Mouse (Mus musculus): ENCODE data around the gene Zfp648.
A peak's percentile ranks its signal among the peaks of the same experiment; 100 is the strongest.

Zfp648 gene

GRCm38 (mm10) chr1:154200955-154201722 lies at the start of gene Zfp648:
Gene Zfp648 (plus strand): TSS chr1:154201187.
- DNase-seq = no peak

DNA sequence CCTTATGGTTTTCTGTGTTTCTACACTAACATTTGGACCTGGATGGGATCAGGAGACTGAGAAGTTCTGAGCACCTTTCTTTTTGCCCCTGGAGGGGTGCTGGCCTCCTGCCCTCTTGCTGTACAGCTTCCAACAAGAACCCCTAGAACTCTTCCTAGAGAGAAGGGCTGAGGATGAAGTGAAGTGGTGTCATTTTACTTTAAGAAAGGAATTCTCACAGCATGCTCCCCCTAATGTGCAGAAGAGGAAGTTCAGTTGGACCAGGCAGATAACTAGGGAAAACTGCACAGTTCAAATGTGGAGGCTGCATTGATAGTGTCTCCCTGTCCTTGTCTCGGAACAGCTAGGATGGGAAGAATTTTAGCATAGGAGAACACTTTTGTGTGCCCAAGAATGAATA lies 48.4 kb upstream of the Zfp648 start:
- DNase-seq = no peak

- DNase-seq = no peak
Observed at GRCm38 (mm10) chr1:154153800-154154199, 47.2 kb upstream of the Zfp648 start.

GRCm38 (mm10) chr1:154156177-154157062 lies 44.6 kb upstream of the Zfp648 start:
- DNase-seq = peak in 1 of 2 experiments; percentile 22

GRCm38 (mm10) chr1:154157131-154157530 lies 43.9 kb upstream of the Zfp648 start:
- DNase-seq = no peak

GRCm38 (mm10) chr1:154167696-154168095 lies 33.3 kb upstream of the Zfp648 start:
- DNase-seq = no peak

DNA sequence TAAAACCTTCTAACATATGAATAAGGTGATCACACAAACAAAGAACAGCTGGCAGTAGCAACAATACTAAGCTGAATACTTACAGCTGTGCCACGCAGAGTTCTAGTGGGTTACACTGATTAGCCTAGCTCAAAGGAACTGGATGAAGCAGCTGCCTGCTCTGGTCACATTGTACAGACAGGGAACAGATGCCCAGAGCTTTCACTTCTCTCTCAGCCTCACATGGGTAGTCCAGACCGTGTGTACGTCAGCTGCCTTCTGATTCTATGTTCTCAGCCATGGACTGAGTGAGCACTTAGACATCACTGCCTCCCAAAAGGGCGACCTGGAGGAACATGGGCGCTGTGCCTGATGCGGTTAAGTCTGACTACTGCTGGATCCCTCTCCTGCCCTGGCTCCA lies 25.7 kb upstream of the Zfp648 start:
- no peak for DNase-seq

DNA sequence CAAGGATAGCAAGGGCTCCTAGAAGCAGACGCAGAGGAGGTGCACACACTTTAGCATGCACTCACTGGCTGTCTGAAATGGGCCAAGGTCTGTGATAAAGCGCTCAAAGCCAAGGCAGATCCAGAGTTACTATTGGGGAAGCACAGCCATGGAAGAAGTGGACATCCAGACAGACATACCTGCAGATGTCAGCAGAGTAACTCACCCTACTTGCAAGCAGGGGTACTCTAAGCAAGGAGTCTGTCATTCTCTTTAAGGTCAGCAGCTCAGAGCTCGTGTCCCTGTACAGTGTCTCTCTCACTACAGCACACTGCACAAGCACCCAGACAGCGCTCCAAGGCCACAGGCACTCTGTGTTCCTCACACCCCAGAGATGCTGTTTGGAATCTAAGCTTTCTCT lies 23.2 kb upstream of the Zfp648 start:
- no peak for DNase-seq

- DNase-seq = no peak
Observed at GRCm38 (mm10) chr1:154178541-154179155, 22.3 kb upstream of the Zfp648 start.

DNA sequence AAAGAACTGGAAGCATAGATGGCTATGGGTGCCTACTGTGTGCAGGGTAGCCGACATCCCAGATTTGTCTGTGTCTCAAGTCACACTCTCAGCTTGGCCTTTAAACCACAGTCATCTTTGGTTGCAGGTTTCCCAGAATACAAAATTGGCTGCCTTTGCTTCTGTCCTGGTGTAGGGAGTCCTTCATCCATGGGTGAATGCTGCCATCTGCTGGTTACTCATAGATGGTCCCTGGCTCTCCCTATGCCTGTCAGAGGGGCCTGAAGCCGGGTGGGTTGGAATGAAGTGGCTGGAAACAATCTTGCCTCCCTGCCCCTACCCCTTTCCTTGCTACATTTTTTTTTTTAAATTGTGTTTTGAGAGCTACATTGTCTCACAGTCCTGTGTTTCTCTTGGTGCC lies 20.0 kb upstream of the Zfp648 start:
- peak; percentile 78 to 87 for DNase-seq

DNA sequence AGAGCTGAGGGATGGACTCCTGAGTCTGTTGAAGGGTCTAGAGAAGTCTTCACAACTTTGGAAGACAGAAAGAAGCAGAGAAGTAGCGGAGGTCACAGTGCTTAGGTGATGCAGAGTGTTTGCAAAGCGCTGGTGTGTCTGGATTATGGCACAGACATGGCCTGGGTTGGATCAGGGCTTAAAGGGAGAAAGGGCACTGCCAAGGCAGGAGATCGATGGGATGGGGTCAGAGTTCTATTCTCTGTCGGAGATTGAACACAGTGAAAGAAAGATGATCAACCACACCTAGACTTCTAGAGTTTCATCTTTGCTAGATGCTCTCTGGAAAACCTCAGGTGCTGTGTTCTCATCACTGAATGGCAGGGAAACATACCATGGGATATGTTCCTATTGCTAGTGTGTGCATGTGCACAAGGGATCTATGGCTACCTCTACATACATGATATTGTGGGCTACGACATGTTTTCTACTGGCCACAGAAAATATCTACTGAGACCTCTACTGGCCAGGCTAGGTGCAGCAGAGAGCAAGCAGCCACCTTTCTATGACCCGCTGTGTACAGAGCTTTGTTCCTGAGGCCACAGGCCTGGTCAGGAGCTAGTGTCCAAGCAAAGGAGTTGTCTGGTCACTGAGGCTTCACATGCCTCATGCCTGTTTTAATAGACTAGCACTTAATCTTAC lies 18.5 kb upstream of the Zfp648 start:
- DNase-seq = peak in 1 of 2 experiments; percentile 30

- no peak for DNase-seq
Observed at GRCm38 (mm10) chr1:154183077-154183751, 17.8 kb upstream of the Zfp648 start.

GRCm38 (mm10) chr1:154188229-154188628 lies 12.8 kb upstream of the Zfp648 start:
- DNase-seq = no peak

DNA sequence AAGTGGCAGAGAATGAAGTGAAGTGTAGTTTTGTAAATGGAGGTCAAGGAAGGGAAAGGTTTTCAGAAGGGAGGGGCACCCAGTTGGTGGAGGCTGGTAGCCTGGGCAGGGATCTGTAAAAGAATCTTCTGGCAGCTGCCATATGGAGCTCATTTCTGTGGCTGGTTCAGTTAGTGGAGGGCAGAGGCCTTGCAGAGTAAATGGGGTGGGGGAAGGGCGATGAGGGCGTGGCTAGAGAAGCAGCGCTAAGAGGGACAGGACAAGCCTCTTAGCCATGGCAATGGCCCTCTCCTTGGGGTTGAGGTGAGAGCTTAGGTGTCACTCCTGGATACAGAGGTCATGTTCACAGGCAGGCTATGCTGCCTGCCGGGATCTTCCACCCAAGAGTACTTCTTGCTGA lies 12.4 kb upstream of the Zfp648 start:
- DNase-seq = no peak

DNA sequence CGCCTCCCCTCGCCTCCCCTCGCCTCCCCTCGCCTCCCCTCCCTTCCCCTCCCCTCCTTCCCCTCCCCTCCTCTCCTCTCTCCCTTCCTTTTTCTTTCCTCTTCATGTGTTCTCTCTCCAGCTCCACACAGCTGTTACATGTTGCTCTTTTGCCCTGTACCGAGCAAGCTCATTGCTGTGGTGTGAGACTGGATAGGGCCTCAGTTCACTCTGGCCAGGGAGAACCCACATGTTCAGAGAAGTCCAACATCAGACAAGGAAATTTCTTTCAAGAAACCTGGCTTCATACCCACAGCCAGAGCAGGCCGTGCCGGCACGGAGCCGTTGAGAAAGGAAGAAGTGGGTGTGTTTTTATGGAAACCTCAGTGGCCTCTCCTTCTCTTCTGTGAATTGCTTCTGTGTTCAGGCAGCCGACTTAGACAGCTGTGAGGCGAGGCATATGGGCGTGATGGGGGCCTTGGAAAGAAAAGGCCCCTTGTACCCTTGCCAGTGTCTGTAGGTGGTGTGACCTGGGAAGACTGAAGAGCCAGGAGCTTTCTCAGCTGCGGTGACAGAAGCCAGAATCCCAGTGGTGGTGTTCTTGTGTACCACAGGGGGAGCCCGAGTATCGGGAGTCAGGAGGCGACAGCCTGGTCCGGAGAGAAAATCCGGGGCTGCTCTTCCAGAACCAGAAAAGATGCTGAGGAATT lies 11.0 kb upstream of the Zfp648 start:
- peak; percentile 61 to 72 for DNase-seq

DNA sequence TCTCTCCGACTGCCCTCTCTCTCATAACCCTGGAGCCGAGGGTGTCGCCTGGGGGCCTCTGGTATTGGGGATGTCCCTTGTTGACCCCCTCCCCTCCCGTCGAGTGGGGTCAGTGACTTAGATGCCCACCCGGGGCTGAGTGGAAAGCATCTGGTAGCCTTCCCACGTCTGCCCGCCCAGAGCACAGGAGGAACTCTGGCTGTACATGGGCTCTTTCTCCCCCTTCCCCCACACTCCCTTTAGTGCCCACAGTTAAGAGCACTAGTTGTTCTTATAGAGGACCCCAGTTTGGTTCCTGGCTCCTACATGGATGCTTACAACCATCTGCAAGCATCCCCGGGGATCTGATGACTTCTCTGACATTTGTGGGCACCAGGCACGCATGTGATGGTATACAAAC lies 2.1 kb upstream of the Zfp648 start:
- no peak for DNase-seq

- DNase-seq = peak; percentile 36 to 48
Observed at GRCm38 (mm10) chr1:154202580-154202979, 1.6 kb downstream of the Zfp648 start.

- no peak for DNase-seq
Observed at GRCm38 (mm10) chr1:154203386-154203785, 2.4 kb downstream of the Zfp648 start.

DNA sequence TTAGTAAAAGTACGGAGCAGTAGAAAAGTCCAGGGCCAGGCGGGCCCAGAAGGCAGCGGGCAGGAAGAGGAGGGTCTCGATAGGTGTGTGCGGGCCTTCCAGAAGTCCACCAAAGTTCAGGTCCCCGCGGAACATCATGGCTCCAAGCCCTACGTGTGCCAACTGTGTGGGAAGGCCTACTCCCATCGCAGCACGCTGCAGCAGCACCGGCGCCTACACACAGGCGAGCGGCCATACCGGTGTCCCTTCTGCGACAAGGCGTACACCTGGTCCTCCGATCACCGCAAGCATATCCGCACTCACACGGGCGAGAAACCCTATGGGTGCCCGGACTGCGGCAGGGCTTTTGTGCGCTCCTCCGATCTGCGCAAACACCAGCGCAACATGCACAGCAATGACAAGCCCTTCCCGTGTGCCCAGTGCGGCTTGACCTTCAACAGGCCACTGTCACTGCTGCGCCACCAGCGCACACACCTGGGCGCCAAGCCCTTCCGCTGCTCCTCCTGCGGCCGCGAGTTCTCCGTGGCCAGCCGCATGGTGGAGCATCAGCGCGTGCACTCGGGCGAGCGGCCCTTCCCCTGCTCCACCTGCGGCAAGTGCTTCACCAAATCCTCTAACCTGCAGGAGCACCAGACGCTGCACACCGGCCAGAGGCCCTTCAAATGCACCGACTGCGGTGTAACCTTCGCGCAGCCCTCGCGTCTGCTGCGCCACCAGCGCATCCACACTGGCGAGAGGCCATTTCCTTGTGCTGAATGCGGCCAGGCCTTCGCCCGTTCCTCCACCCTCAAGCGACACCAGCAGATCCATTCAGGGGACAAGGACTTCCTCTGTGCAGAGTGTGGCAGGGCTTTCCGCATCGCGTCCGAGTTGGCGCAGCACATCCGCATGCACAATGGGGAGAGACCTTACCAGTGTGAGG lies 3.9 kb downstream of the Zfp648 start:
- peak; percentile 58 to 63 for DNase-seq

DNA sequence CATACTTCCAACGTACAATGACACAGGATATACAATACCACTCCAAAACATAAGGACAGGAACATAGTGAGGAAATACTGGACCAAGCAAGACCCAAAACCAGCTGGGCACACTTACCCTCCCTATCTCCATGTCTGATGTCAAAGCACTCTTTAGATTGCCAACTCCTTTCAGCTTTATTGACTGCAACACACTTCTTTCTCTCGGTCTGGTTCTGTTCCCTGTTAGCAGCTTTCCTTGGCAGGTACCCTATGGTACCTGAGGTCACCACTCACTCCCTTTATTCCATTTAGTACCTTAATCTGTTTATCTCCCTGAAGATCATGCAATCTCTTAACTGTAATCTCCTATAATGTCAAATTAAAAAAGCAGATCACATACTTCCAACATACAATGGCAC lies 19.0 kb downstream of the Zfp648 start:
- no peak for DNase-seq

GRCm38 (mm10) chr1:154220566-154220965 lies 19.6 kb downstream of the Zfp648 start:
- no peak for DNase-seq
